Mouse (Mus musculus) liver, embryonic 16.5 days (tissue): ENCODE measurements around the gene Gadd45gip1. TPM values are rescaled to one million over a fixed set of nuclear protein-coding genes. Genes with fewer than 3 reads are reported as not detected.

Experiments
- ATAC-seq: fragments of 200-750 bp; cut with Nextera tagmentation; 2 replicates; pipeline ENCODE4 v1.8.0; 2017; ENCODE audit warnings: low read depth, mild to moderate bottlenecking, moderate number of reproducible peaks, moderate library complexity
- H3K27ac ChIP-seq: fragments of 300-500 bp; sonication (generic); 2 replicates; pipeline ENCODE4 v1.5.1; 2014; ENCODE audit warnings: mild to moderate bottlenecking, low read length
- H3K27me3 ChIP-seq: fragments of 300-500 bp; sonication (generic); 2 replicates; pipeline ENCODE4 v1.6.1; 2014; ENCODE audit warnings: low read depth, low read length, mixed read lengths; ENCODE audit not compliant: control insufficient read depth, insufficient read depth
- H3K36me3 ChIP-seq: fragments of 300-500 bp; sonication (generic); 2 replicates; pipeline ENCODE4 v1.6.1; 2014; ENCODE audit warnings: mild to moderate bottlenecking; ENCODE audit not compliant: control insufficient read depth, insufficient read depth
- H3K4me1 ChIP-seq: fragments of 300-500 bp; sonication (generic); 2 replicates; pipeline ENCODE4 v1.6.1; 2014; ENCODE audit warnings: low read depth, low read length, mixed read lengths; ENCODE audit not compliant: control insufficient read depth
- H3K4me2 ChIP-seq: fragments of 300-500 bp; sonication (generic); 2 replicates; pipeline ENCODE4 v1.6.1; 2014; ENCODE audit warnings: low read depth, low read length, mixed read lengths
- H3K4me3 ChIP-seq: fragments of 300-500 bp; sonication (generic); 2 replicates; pipeline ENCODE4 v1.5.1; 2014; ENCODE audit warnings: low read depth, mild to moderate bottlenecking, low read length
- H3K9ac ChIP-seq: fragments of 300-500 bp; sonication (generic); 2 replicates; pipeline ENCODE4 v1.6.1; 2014; ENCODE audit warnings: low read depth, low read length
- H3K9me3 ChIP-seq: fragments of 300-500 bp; sonication (generic); replicated peaks from 2 replicates; pipeline ENCODE4 v1.6.1; 2016; ENCODE audit warnings: low read length; ENCODE audit not compliant: control insufficient read depth
- WGBS: fragments of 180-500 bp; shearing (Covaris S2); extraction: QIAGEN DNeasy Blood & Tissue Kit; methylation state at CpG from one replicate; pipeline ENCODE4 v1.1.7; 2014; ENCODE audit not compliant: insufficient replicate concordance; 5-methylcytosine and 5-hydroxymethylcytosine counted together
- polyA plus RNA-seq: library from polyadenylated mRNA; unstranded; fragments of >200 nt; fragmentation: Nextera tagmentation; extraction: Ambion mirVana; gene quantifications from 2 replicates; pipeline ENCODE4 v1.2.1, GENCODE M21; 2015

Gene Gadd45gip1
- polyA plus RNA-seq, 1 experiment from 2014 or later, result 41.5 TPM

- Histone ChIP-seq H3K27ac (peak within 1 kb of the TSS; percentile 92), H3K4me3 (peak within 1 kb of the TSS; percentile 71), H3K9me3 (no peaks in the 10 kb centered on the region), H3K9ac (peak within 1 kb of the TSS; percentile 78), H3K4me2 (peak within 1 kb of the TSS; percentile 100), H3K4me1 (peaks cover 34% of the 10 kb centered on the region), H3K36me3 (peaks cover 22% of the 10 kb centered on the region), H3K27me3 (no peaks in the 10 kb centered on the region)
- WGBS, result 7% methylated on average over 42 of the region's 46 CpGs
- peak; percentile 77 for ATAC-seq
Observed at GRCm38 (mm10) chr8:84871376-84872308, 40.3 kb downstream of the Gadd45gip1 start, which contains the start of gene Syce2. Syce2 (plus strand) TSS chr8:84872111.

GRCm38 (mm10) chr8:84872309-84872965 is 41.1 kb downstream of the Gadd45gip1 start:
- Histone ChIP-seq H3K4me1 (peaks cover 34% of the 10 kb centered on the region), H3K4me2 (peak overlapping the region; percentile 100), H3K4me3 (peak overlapping the region; percentile 71), H3K27me3 (no peaks in the 10 kb centered on the region), H3K27ac (peak overlapping the region; percentile 92), H3K9ac (peak overlapping the region; percentile 78), H3K36me3 (peaks cover 15% of the 10 kb centered on the region), H3K9me3 (no peaks in the 10 kb centered on the region)
- WGBS, result 2% methylated on average over 54 of the region's 54 CpGs
- ATAC-seq, result peak; percentile 58

GRCm38 (mm10) chr8:84873016-84873415 is 41.7 kb downstream of the Gadd45gip1 start:
- Histone ChIP-seq H3K27ac (no peak overlapping the region; the same call in 1 of the 2 replicates), H3K4me1 (peaks cover 34% of the 10 kb centered on the region), H3K36me3 (peaks cover 9% of the 10 kb centered on the region), H3K27me3 (no peaks in the 10 kb centered on the region), H3K4me2 (peak overlapping the region; percentile 100), H3K9me3 (no peaks in the 10 kb centered on the region), H3K4me3 (peak overlapping the region; percentile 71), H3K9ac (peak overlapping the region; percentile 78)
- ATAC-seq, result no peak
- WGBS, result 66% methylated on average over 4 of the region's 4 CpGs

- H3K9me3 ChIP-seq, result no peaks in the 10 kb centered on the region
- H3K9ac ChIP-seq, result no peak overlapping the region
- H3K27ac ChIP-seq, result peak overlapping the region; percentile 66
- 57% methylated on average over 3 of the region's 3 CpGs for WGBS
- peaks cover 40% of the 10 kb centered on the region for H3K4me1 ChIP-seq
- no peak overlapping the region for H3K4me2 ChIP-seq
- H3K4me3 ChIP-seq, result no peak overlapping the region
- peak; percentile 35 for ATAC-seq
- H3K36me3 ChIP-seq, result no peaks in the 10 kb centered on the region
- no peaks in the 10 kb centered on the region for H3K27me3 ChIP-seq
Observed at GRCm38 (mm10) chr8:84874339-84874738, 43.0 kb downstream of the Gadd45gip1 start.

GRCm38 (mm10) chr8:84877297-84878035 is 46.1 kb downstream of the Gadd45gip1 start:
- Histone ChIP-seq H3K27me3 (no peaks in the 10 kb centered on the region), H3K4me3 (no peak overlapping the region), H3K27ac (no peak overlapping the region), H3K9me3 (no peaks in the 10 kb centered on the region), H3K36me3 (no peaks in the 10 kb centered on the region), H3K9ac (no peak overlapping the region), H3K4me1 (peaks cover 29% of the 10 kb centered on the region), H3K4me2 (no peak overlapping the region)
- 61% methylated on average over 3 of the region's 3 CpGs for WGBS
- no peak for ATAC-seq

DNA sequence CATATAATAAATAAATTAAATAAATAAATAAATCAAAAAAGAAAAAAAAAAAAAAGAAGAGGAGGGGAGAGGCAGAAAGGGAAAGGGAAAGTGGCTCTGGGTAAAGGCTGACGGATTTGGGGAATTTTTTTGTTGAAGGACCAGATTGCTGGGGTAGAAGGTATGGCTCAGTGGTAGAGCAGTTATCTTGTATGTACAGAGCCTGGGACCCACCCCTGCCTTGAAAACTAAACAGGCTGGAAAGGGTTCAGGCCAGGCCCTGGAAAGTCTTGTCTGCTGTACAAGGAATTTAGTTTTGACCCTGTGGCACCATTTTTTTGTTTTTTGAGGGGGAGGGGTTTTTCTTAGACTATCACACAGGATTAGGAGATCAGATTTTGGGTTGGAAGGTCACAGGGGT is 47.6 kb downstream of the Gadd45gip1 start:
- Histone ChIP-seq H3K4me2 (no peak overlapping the region), H3K4me1 (peaks cover 15% of the 10 kb centered on the region), H3K27ac (no peak overlapping the region), H3K36me3 (0 out of 2 replicates have a peak, but pooled peaks cover 3% of the 10 kb centered on the region), H3K9me3 (no peaks in the 10 kb centered on the region), H3K9ac (no peak overlapping the region), H3K27me3 (no peaks in the 10 kb centered on the region), H3K4me3 (no peak overlapping the region)
- 58% methylated on average over 1 of the region's 1 CpGs for WGBS
- peak; percentile 74 for ATAC-seq

DNA sequence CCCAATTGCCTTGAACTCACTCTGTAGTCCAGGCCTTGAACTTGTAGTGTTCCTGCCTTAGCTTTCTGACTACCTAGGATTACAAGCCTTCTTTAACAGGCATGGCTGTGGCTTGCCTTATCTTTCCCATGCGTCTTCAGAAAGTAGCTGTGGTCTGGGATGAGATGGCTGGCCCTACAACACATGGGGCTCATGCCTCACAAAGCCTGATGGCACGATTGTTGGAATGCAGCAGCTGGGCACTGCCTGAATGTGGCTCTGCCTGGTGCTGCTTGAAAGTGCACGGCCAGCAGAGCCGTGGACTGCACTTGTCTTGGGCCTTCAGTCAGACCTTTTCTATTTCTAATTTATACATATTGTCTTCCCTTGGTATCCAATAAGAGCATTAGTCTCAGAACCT is 53.4 kb downstream of the Gadd45gip1 start:
- ATAC-seq, result no peak
- no peak overlapping the region for H3K4me2 ChIP-seq
- WGBS, result 56% methylated on average over 4 of the region's 4 CpGs
- H3K9me3 ChIP-seq, result no peaks in the 10 kb centered on the region
- H3K4me1 ChIP-seq, result peaks cover 6% of the 10 kb centered on the region
- H3K36me3 ChIP-seq, result peaks cover 28% of the 10 kb centered on the region
- H3K9ac ChIP-seq, result no peak overlapping the region
- no peaks in the 10 kb centered on the region for H3K27me3 ChIP-seq
- H3K4me3 ChIP-seq, result no peak overlapping the region
- no peak overlapping the region for H3K27ac ChIP-seq
